In the genomic region with DNA sequence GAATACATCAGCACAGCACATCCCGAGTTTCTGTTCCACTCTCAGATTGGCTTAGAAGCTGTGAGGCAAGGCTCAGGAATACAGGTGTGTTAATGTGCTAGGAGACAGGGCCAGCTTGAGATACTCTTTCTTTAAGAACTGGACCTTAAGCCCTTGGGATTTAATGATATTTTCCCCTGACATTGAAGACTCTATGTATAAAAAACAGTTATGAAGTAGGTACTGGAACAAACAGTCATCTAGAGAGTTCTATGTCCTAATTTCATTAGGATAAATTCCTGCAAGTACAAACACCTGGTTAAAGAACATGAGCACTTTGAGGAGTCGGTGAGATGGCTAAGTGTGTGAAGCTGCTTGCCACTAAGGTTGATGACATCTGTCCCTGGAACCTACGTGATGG, we compare ENCODE assay signal across 24 mouse cellular contexts. TPM values are rescaled to one million over a fixed set of nuclear protein-coding genes. Genes with fewer than 3 reads are reported as not detected.
"Had no signal": no experiment of that assay in that cellular context is flagged by ENCODE, and none has a peak within 500 bp of the region (broad histone marks: within the 10 kb centered on the region; RNA-seq: fewer than 3 reads in every experiment).

No protein-coding gene starts in this region.

- H3K9me3 ChIP-seq: neural tube, embryonic 13.5 days; neural tube, embryonic 15.5 days; stomach, embryonic 15.5 days had no signal

- DNase-seq: retina, postnatal 1 day; right cerebral cortex, adult 18-20 months; right cerebral cortex, postnatal 14 days; right cerebral cortex, postnatal 25 days; right cerebral cortex, postnatal 4 days; spleen, adult 18-20 months; thymus, adult 18-20 months; thymus, adult 2 months; thymus, postnatal 14 days; thymus, postnatal 25 days; thymus, postnatal 36 days; thymus, postnatal 4 days had no signal

- H3K4me1 ChIP-seq: neural tube, embryonic 13.5 days; neural tube, embryonic 15.5 days; stomach, embryonic 15.5 days had no signal

- H3K36me3 ChIP-seq: neural tube, embryonic 13.5 days; neural tube, embryonic 15.5 days; stomach, embryonic 15.5 days had no signal

- H3K9ac ChIP-seq: neural tube, embryonic 13.5 days; neural tube, embryonic 15.5 days; stomach, embryonic 15.5 days had no signal

- H3K27me3 ChIP-seq: neural tube, embryonic 13.5 days; neural tube, embryonic 15.5 days; stomach, embryonic 15.5 days had no signal

- H3K4me3 ChIP-seq: neural tube, embryonic 13.5 days; neural tube, embryonic 15.5 days; stomach, embryonic 15.5 days had no signal

- H3K27ac ChIP-seq: neural tube, embryonic 13.5 days; neural tube, embryonic 15.5 days; stomach, embryonic 15.5 days; stomach, postnatal 0 days had no signal

- H3K4me2 ChIP-seq: neural tube, embryonic 13.5 days; neural tube, embryonic 15.5 days; stomach, embryonic 15.5 days had no signal

RNA-seq across cellular contexts. Expression of a gene that starts 54.3 kb away (rescaled TPM):
- total RNA-seq: neutrophil, adult 5-6 weeks had no signal
- polyA plus RNA-seq: small intestine, adult 2 months; spleen, adult 2 months; stomach, embryonic 14.5 days; stomach, embryonic 15.5 days; stomach, embryonic 16.5 days; stomach, postnatal 0 days; testis, adult 2 months; thymus, adult 2 months; thymus, postnatal 0 days; urinary bladder, adult 2 months had no signal
